Mouse (Mus musculus) hindbrain, embryonic 11.5 days (tissue): ENCODE measurements around the gene Myo3b. TPM values are rescaled to one million over a fixed set of nuclear protein-coding genes. Genes with fewer than 3 reads are reported as not detected.

ENCODE experiments used
- ATAC-seq: fragments of 200-750 bp; cut with Nextera tagmentation; 2 replicates; pipeline ENCODE4 v1.8.0; 2017; ENCODE audit warnings: mild to moderate bottlenecking, moderate TSS enrichment, moderate library complexity; ENCODE audit not compliant: low FRiP score
- DNase-seq: peaks from one replicate; pipeline ENCODE4 v3.0.0-alpha.2; 2015; ENCODE audit warnings: low spot score
- H3K27ac ChIP-seq: fragments of 300-500 bp; sonication (generic); 2 replicates; pipeline ENCODE4 v1.5.1; 2014; ENCODE audit warnings: mild to moderate bottlenecking, low read depth, low read length
- H3K27me3 ChIP-seq: fragments of 300-500 bp; sonication (generic); 2 replicates; pipeline ENCODE4 v1.6.1; 2014; ENCODE audit warnings: mild to moderate bottlenecking, low read length, moderate library complexity, mixed read lengths; ENCODE audit not compliant: control insufficient read depth, insufficient read depth
- H3K36me3 ChIP-seq: fragments of 300-500 bp; sonication (generic); 2 replicates; pipeline ENCODE4 v1.6.1; 2014; ENCODE audit warnings: mild to moderate bottlenecking, low read length, moderate library complexity, mixed read lengths; ENCODE audit not compliant: control insufficient read depth, insufficient read depth
- H3K4me1 ChIP-seq: fragments of 300-500 bp; sonication (generic); replicated peaks from 2 replicates; pipeline ENCODE4 v1.6.1; 2014; ENCODE audit warnings: low read length, mixed read lengths; ENCODE audit not compliant: control insufficient read depth, insufficient read depth
- H3K4me2 ChIP-seq: fragments of 300-500 bp; sonication (generic); replicated peaks from 2 replicates; pipeline ENCODE4 v1.6.1; 2014; ENCODE audit warnings: mild to moderate bottlenecking, low read depth, low read length
- H3K4me3 ChIP-seq: fragments of 300-500 bp; sonication (generic); 2 replicates; pipeline ENCODE4 v1.5.1; 2014; ENCODE audit warnings: low read depth, low read length
- H3K9ac ChIP-seq: fragments of 300-500 bp; sonication (generic); 2 replicates; pipeline ENCODE4 v1.6.1; 2014; ENCODE audit warnings: low read depth, low read length
- H3K9me3 ChIP-seq: fragments of 300-500 bp; sonication (generic); 2 replicates; pipeline ENCODE4 v1.6.1; 2016; ENCODE audit warnings: low read length; ENCODE audit not compliant: control insufficient read depth
- WGBS: fragments of 180-500 bp; shearing (Covaris S2); extraction: QIAGEN DNeasy Blood & Tissue Kit; methylation state at CpG from one replicate; pipeline ENCODE4 v1.1.7; 2014; 5-methylcytosine and 5-hydroxymethylcytosine counted together
- polyA plus RNA-seq: library from polyadenylated mRNA; unstranded; fragments of >200 nt; fragmentation: Nextera tagmentation; extraction: Ambion mirVana; gene quantifications from 2 replicates; pipeline ENCODE4 v1.2.1, GENCODE M21; 2014

Gene Myo3b
- polyA plus RNA-seq, 1 experiment from 2014 or later: 0.09 TPM

- no peak overlapping the region for H3K27ac ChIP-seq
- H3K4me3 ChIP-seq: no peak overlapping the region
- no peaks in the 10 kb centered on the region for H3K36me3 ChIP-seq
- peaks cover 3% of the 10 kb centered on the region; the same call in 1 of the 2 replicates for H3K9me3 ChIP-seq
- H3K4me2 ChIP-seq: no peak overlapping the region
- WGBS: 91% methylated on average over 4 of the region's 4 CpGs
- H3K4me1 ChIP-seq: no peaks in the 10 kb centered on the region
- DNase-seq (no peak), ATAC-seq (no peak)
- H3K9ac ChIP-seq: no peak overlapping the region
- no peaks in the 10 kb centered on the region for H3K27me3 ChIP-seq
These were observed 315.1 kb downstream of the Myo3b start for GRCm38 (mm10) chr2:70354056-70354455.

- no peak for ATAC-seq
- no peak for DNase-seq
- Histone ChIP-seq H3K36me3 (no peaks in the 10 kb centered on the region), H3K9me3 (peaks cover 3% of the 10 kb centered on the region; the same call in 1 of the 2 replicates), H3K27ac (no peak overlapping the region), H3K27me3 (no peaks in the 10 kb centered on the region), H3K4me2 (no peak overlapping the region), H3K4me3 (no peak overlapping the region), H3K4me1 (no peaks in the 10 kb centered on the region), H3K9ac (no peak overlapping the region)
- WGBS: 80% methylated on average over 2 of the region's 2 CpGs
These were observed 316.1 kb downstream of the Myo3b start for GRCm38 (mm10) chr2:70355026-70355425.

GRCm38 (mm10) chr2:70369421-70369820, 330.5 kb downstream of the Myo3b start:
- Histone ChIP-seq H3K9me3 (no peaks in the 10 kb centered on the region), H3K4me2 (no peak overlapping the region), H3K27ac (no peak overlapping the region), H3K27me3 (no peaks in the 10 kb centered on the region), H3K4me3 (no peak overlapping the region), H3K36me3 (no peaks in the 10 kb centered on the region), H3K9ac (no peak overlapping the region), H3K4me1 (no peaks in the 10 kb centered on the region)
- DNase-seq: no peak
- 89% methylated on average over 6 of the region's 6 CpGs for WGBS
- ATAC-seq: no peak

- H3K36me3 ChIP-seq: no peaks in the 10 kb centered on the region
- no peaks in the 10 kb centered on the region for H3K9me3 ChIP-seq
- H3K27ac ChIP-seq: no peak overlapping the region
- ATAC-seq: no peak
- H3K4me3 ChIP-seq: no peak overlapping the region
- H3K4me2 ChIP-seq: no peak overlapping the region
- no peak for DNase-seq
- H3K27me3 ChIP-seq: no peaks in the 10 kb centered on the region
- WGBS: 67% methylated on average over 6 of the region's 6 CpGs
- no peak overlapping the region for H3K9ac ChIP-seq
- H3K4me1 ChIP-seq: no peaks in the 10 kb centered on the region
These were observed 340.4 kb downstream of the Myo3b start for GRCm38 (mm10) chr2:70379341-70379740.

- Histone ChIP-seq H3K4me1 (no peaks in the 10 kb centered on the region), H3K9ac (no peak overlapping the region), H3K36me3 (no peaks in the 10 kb centered on the region), H3K27ac (no peak overlapping the region), H3K4me2 (no peak overlapping the region), H3K27me3 (no peaks in the 10 kb centered on the region), H3K4me3 (no peak overlapping the region), H3K9me3 (no peaks in the 10 kb centered on the region)
- WGBS: 45% methylated on average over 6 of the region's 6 CpGs
- DNase-seq (no peak), ATAC-seq (no peak)
These were observed 341.0 kb downstream of the Myo3b start for GRCm38 (mm10) chr2:70379939-70380338.

GRCm38 (mm10) chr2:70388645-70389044, 349.7 kb downstream of the Myo3b start:
- Histone ChIP-seq H3K9me3 (no peaks in the 10 kb centered on the region), H3K9ac (no peak overlapping the region), H3K36me3 (no peaks in the 10 kb centered on the region), H3K27me3 (no peaks in the 10 kb centered on the region), H3K4me1 (no peaks in the 10 kb centered on the region), H3K4me2 (no peak overlapping the region), H3K27ac (no peak overlapping the region), H3K4me3 (no peak overlapping the region)
- DNase-seq (no peak), ATAC-seq (no peak)
- 63% methylated on average over 6 of the region's 6 CpGs for WGBS

GRCm38 (mm10) chr2:70389162-70389561, 350.2 kb downstream of the Myo3b start:
- ATAC-seq (no peak), DNase-seq (no peak)
- Histone ChIP-seq H3K4me2 (no peak overlapping the region), H3K36me3 (no peaks in the 10 kb centered on the region), H3K9ac (no peak overlapping the region), H3K27me3 (no peaks in the 10 kb centered on the region), H3K9me3 (no peaks in the 10 kb centered on the region), H3K4me1 (no peaks in the 10 kb centered on the region), H3K27ac (no peak overlapping the region), H3K4me3 (no peak overlapping the region)
- 91% methylated on average over 1 of the region's 1 CpGs for WGBS

- H3K9ac ChIP-seq: no peak overlapping the region
- H3K9me3 ChIP-seq: no peaks in the 10 kb centered on the region
- ATAC-seq (no peak), DNase-seq (no peak)
- H3K4me3 ChIP-seq: no peak overlapping the region
- no peak overlapping the region for H3K27ac ChIP-seq
- 84% methylated on average over 9 of the region's 9 CpGs for WGBS
- no peaks in the 10 kb centered on the region for H3K36me3 ChIP-seq
- H3K4me1 ChIP-seq: no peaks in the 10 kb centered on the region
- H3K4me2 ChIP-seq: no peak overlapping the region
- H3K27me3 ChIP-seq: no peaks in the 10 kb centered on the region
These were observed 358.9 kb downstream of the Myo3b start for GRCm38 (mm10) chr2:70397734-70398276.

GRCm38 (mm10) chr2:70399441-70400115, 360.7 kb downstream of the Myo3b start:
- H3K27ac ChIP-seq: no peak overlapping the region
- H3K4me2 ChIP-seq: no peak overlapping the region
- no peak overlapping the region for H3K9ac ChIP-seq
- no peaks in the 10 kb centered on the region for H3K27me3 ChIP-seq
- H3K4me3 ChIP-seq: no peak overlapping the region
- H3K4me1 ChIP-seq: no peaks in the 10 kb centered on the region
- ATAC-seq: no peak
- no peak for DNase-seq
- no peaks in the 10 kb centered on the region for H3K9me3 ChIP-seq
- WGBS: 76% methylated on average over 15 of the region's 15 CpGs
- H3K36me3 ChIP-seq: no peaks in the 10 kb centered on the region
